Mouse (Mus musculus): ENCODE results near the gene Tsku. TPM values are rescaled to one million over a fixed set of nuclear protein-coding genes. Genes with fewer than 3 reads are reported as not detected.

Tsku gene
- polyA plus RNA-seq, 1 experiment, result 1.7 TPM

GRCm38 (mm10) chr7:98389656-98390055 lies 28.5 kb upstream of the Tsku start:
- H3K27me3 ChIP-seq (ENCODE audit: control insufficient read depth, insufficient read depth, low read length), result no peaks in the 10 kb centered on the region
- H3K4me3 ChIP-seq (replicated peaks; ENCODE audit: insufficient read depth, low read depth, low read length), result no peak overlapping the region
- no peak overlapping the region for H3K27ac ChIP-seq (ENCODE audit: insufficient read depth, low read length)
- 83% methylated on average over 9 of the region's 9 CpGs for WGBS
- no peak for DNase-seq
- TF ChIP-seq CTCF (IDR thresholded peaks at IDR 0.05; ENCODE audit: borderline replicate concordance, insufficient read depth, low read depth, low read length) (no peak), POLR2A (IDR thresholded peaks at IDR 0.05; ENCODE audit: borderline replicate concordance, insufficient read depth, low read length) (no peak)
- H3K4me1 ChIP-seq (ENCODE audit: control insufficient read depth, insufficient read depth, low read length), result no peaks in the 10 kb centered on the region

GRCm38 (mm10) chr7:98388881-98389501 lies 27.9 kb upstream of the Tsku start:
- Histone ChIP-seq H3K27ac (ENCODE audit: insufficient read depth, low read length) (no peak overlapping the region), H3K4me3 (replicated peaks; ENCODE audit: insufficient read depth, low read depth, low read length) (no peak overlapping the region), H3K4me1 (ENCODE audit: control insufficient read depth, insufficient read depth, low read length) (no peaks in the 10 kb centered on the region), H3K27me3 (ENCODE audit: control insufficient read depth, insufficient read depth, low read length) (no peaks in the 10 kb centered on the region)
- WGBS, result 67% methylated on average over 12 of the region's 12 CpGs
- TF ChIP-seq CTCF (IDR thresholded peaks at IDR 0.05; ENCODE audit: borderline replicate concordance, insufficient read depth, low read depth, low read length) (no peak), POLR2A (IDR thresholded peaks at IDR 0.05; ENCODE audit: borderline replicate concordance, insufficient read depth, low read length) (no peak)
- DNase-seq, result no peak

GRCm38 (mm10) chr7:98387201-98387600 lies 26.1 kb upstream of the Tsku start:
- H3K27me3 ChIP-seq (ENCODE audit: control insufficient read depth, insufficient read depth, low read length), result no peaks in the 10 kb centered on the region
- no peak overlapping the region for H3K27ac ChIP-seq (ENCODE audit: insufficient read depth, low read length)
- 79% methylated on average over 7 of the region's 7 CpGs for WGBS
- TF ChIP-seq CTCF (IDR thresholded peaks at IDR 0.05; ENCODE audit: borderline replicate concordance, insufficient read depth, low read depth, low read length) (no peak), POLR2A (IDR thresholded peaks at IDR 0.05; ENCODE audit: borderline replicate concordance, insufficient read depth, low read length) (no peak)
- no peaks in the 10 kb centered on the region; the same call in 1 of the 2 replicates for H3K4me1 ChIP-seq (ENCODE audit: control insufficient read depth, insufficient read depth, low read length)
- no peak for DNase-seq
- no peak overlapping the region for H3K4me3 ChIP-seq (replicated peaks; ENCODE audit: insufficient read depth, low read depth, low read length)

- no peak for DNase-seq
- no peaks in the 10 kb centered on the region; the same call in 1 of the 2 replicates for H3K4me1 ChIP-seq (ENCODE audit: control insufficient read depth, insufficient read depth, low read length)
- no peaks in the 10 kb centered on the region for H3K27me3 ChIP-seq (ENCODE audit: control insufficient read depth, insufficient read depth, low read length)
- no peak overlapping the region for H3K27ac ChIP-seq (ENCODE audit: insufficient read depth, low read length)
- H3K4me3 ChIP-seq (replicated peaks; ENCODE audit: insufficient read depth, low read depth, low read length), result no peak overlapping the region
- TF ChIP-seq CTCF (IDR thresholded peaks at IDR 0.05; ENCODE audit: borderline replicate concordance, insufficient read depth, low read depth, low read length) (no peak), POLR2A (IDR thresholded peaks at IDR 0.05; ENCODE audit: borderline replicate concordance, insufficient read depth, low read length) (no peak)
- 27% methylated on average over 1 of the region's 1 CpGs for WGBS
Observed at GRCm38 (mm10) chr7:98385168-98385567, 24.0 kb upstream of the Tsku start.

- DNase-seq, result no peak
- H3K27me3 ChIP-seq (ENCODE audit: control insufficient read depth, insufficient read depth, low read length), result no peaks in the 10 kb centered on the region
- H3K4me3 ChIP-seq (replicated peaks; ENCODE audit: insufficient read depth, low read depth, low read length), result no peak overlapping the region
- no peak for TF ChIP-seq POLR2A (IDR thresholded peaks at IDR 0.05; ENCODE audit: borderline replicate concordance, insufficient read depth, low read length)
- no peak for TF ChIP-seq CTCF (IDR thresholded peaks at IDR 0.05; ENCODE audit: borderline replicate concordance, insufficient read depth, low read depth, low read length)
- no peak overlapping the region for H3K27ac ChIP-seq (ENCODE audit: insufficient read depth, low read length)
- no peaks in the 10 kb centered on the region; the same call in 1 of the 2 replicates for H3K4me1 ChIP-seq (ENCODE audit: control insufficient read depth, insufficient read depth, low read length)
- 55% methylated on average over 4 of the region's 4 CpGs for WGBS
Observed at GRCm38 (mm10) chr7:98383337-98383736, 22.2 kb upstream of the Tsku start.

- no peak for DNase-seq
- 50% methylated on average over 6 of the region's 6 CpGs for WGBS
- no peak overlapping the region for H3K27ac ChIP-seq (ENCODE audit: insufficient read depth, low read length)
- H3K4me1 ChIP-seq (ENCODE audit: control insufficient read depth, insufficient read depth, low read length), result no peaks in the 10 kb centered on the region; the same call in 1 of the 2 replicates
- no peaks in the 10 kb centered on the region for H3K27me3 ChIP-seq (ENCODE audit: control insufficient read depth, insufficient read depth, low read length)
- no peak for TF ChIP-seq CTCF (IDR thresholded peaks at IDR 0.05; ENCODE audit: borderline replicate concordance, insufficient read depth, low read depth, low read length)
- TF ChIP-seq POLR2A (IDR thresholded peaks at IDR 0.05; ENCODE audit: borderline replicate concordance, insufficient read depth, low read length), result no peak
- H3K4me3 ChIP-seq (replicated peaks; ENCODE audit: insufficient read depth, low read depth, low read length), result no peak overlapping the region
Observed at GRCm38 (mm10) chr7:98382784-98383183, 21.7 kb upstream of the Tsku start.

- no peak for TF ChIP-seq POLR2A (IDR thresholded peaks at IDR 0.05; ENCODE audit: borderline replicate concordance, insufficient read depth, low read length)
- TF ChIP-seq CTCF (IDR thresholded peaks at IDR 0.05; ENCODE audit: borderline replicate concordance, insufficient read depth, low read depth, low read length), result no peak
- DNase-seq, result no peak
- H3K27me3 ChIP-seq (ENCODE audit: control insufficient read depth, insufficient read depth, low read length), result no peaks in the 10 kb centered on the region
- no peak overlapping the region for H3K27ac ChIP-seq (ENCODE audit: insufficient read depth, low read length)
- WGBS, result 58% methylated on average over 6 of the region's 6 CpGs
- no peak overlapping the region for H3K4me3 ChIP-seq (replicated peaks; ENCODE audit: insufficient read depth, low read depth, low read length)
- H3K4me1 ChIP-seq (ENCODE audit: control insufficient read depth, insufficient read depth, low read length), result no peaks in the 10 kb centered on the region; the same call in 1 of the 2 replicates
Observed at GRCm38 (mm10) chr7:98380224-98380925, 19.2 kb upstream of the Tsku start.

- no peak for DNase-seq
- TF ChIP-seq POLR2A (IDR thresholded peaks at IDR 0.05; ENCODE audit: borderline replicate concordance, insufficient read depth, low read length) (no peak), CTCF (IDR thresholded peaks at IDR 0.05; ENCODE audit: borderline replicate concordance, insufficient read depth, low read depth, low read length) (no peak)
- 78% methylated on average over 4 of the region's 4 CpGs for whole genome bisulfite sequencing
- Histone ChIP-seq H3K4me3 (replicated peaks; ENCODE audit: insufficient read depth, low read depth, low read length) (no peak overlapping the region), H3K27me3 (ENCODE audit: control insufficient read depth, insufficient read depth, low read length) (no peaks in the 10 kb centered on the region), H3K27ac (ENCODE audit: insufficient read depth, low read length) (no peak overlapping the region), H3K4me1 (ENCODE audit: control insufficient read depth, insufficient read depth, low read length) (no peaks in the 10 kb centered on the region; the same call in 1 of the 2 replicates)
Observed at GRCm38 (mm10) chr7:98379232-98379631, 18.1 kb upstream of the Tsku start.
